In genomic region chr12:35846905-35847610, GRCm38 (mm10) we compare ENCODE assay signal across 9 mouse cellular contexts.
DNase-seq lines count a peak whose midpoint lies in the region; ATAC-seq and TF ChIP-seq lines count a peak whose summit lies in the region.
"Had no signal": no experiment of that assay in that cellular context is flagged by ENCODE, and none has a peak within 500 bp of the region (broad histone marks: within the 10 kb centered on the region; RNA-seq: fewer than 3 reads in every experiment).

No protein-coding gene starts in this region.

- H3K27me3 ChIP-seq in embryonic facial prominence, embryonic 14.5 days (replicated peaks; ENCODE audit: control insufficient read depth, insufficient read depth, low read length) = no peaks in the 10 kb centered on the region
- no peaks in the 10 kb centered on the region for H3K27me3 ChIP-seq in limb, embryonic 15.5 days
- H3K27me3 ChIP-seq: liver, embryonic 13.5 days; neural tube, embryonic 15.5 days had no signal

- H3K4me2 ChIP-seq in embryonic facial prominence, embryonic 14.5 days (ENCODE audit: low read depth, low read length) = no peak overlapping the region
- no peak overlapping the region for H3K4me2 ChIP-seq in limb, embryonic 15.5 days
- H3K4me2 ChIP-seq: liver, embryonic 13.5 days; neural tube, embryonic 15.5 days had no signal

- peak; percentile 27 to 37 for DNase-seq in layer of hippocampus, adult 2 months (ENCODE audit: low spot score in 2 of 2)
- no peak for DNase-seq in layer of hippocampus, postnatal 36 days
- DNase-seq in embryonic facial prominence, embryonic 14.5 days (ENCODE audit: low spot score) = peak; percentile 97
- peak; percentile 19 for DNase-seq in heart, postnatal 25 days (ENCODE audit: low spot score)
- no peak for DNase-seq in thymus, postnatal 10 days (ENCODE audit: low spot score in 2 of 2)
- DNase-seq: liver, embryonic 13.5 days had no signal

- ATAC-seq in embryonic facial prominence, embryonic 14.5 days (ENCODE audit: low read depth) = peak; percentile 57
- ATAC-seq in limb, embryonic 15.5 days (ENCODE audit: insufficient number of reproducible peaks, low FRiP score, low TSS enrichment, low read depth) = peak; percentile 58; the same call in 1 of the 2 replicates
- ATAC-seq in CD4-positive, CD25-positive, alpha-beta regulatory T cell, adult 4 months = no peak

- H3K36me3 ChIP-seq in embryonic facial prominence, embryonic 14.5 days (ENCODE audit: control insufficient read depth, insufficient read depth, low read length) = no peaks in the 10 kb centered on the region
- H3K36me3 ChIP-seq in limb, embryonic 15.5 days = no peaks in the 10 kb centered on the region
- H3K36me3 ChIP-seq: liver, embryonic 13.5 days; neural tube, embryonic 15.5 days had no signal

- no peak overlapping the region for H3K4me3 ChIP-seq in layer of hippocampus, adult 2 months
- H3K4me3 ChIP-seq in embryonic facial prominence, embryonic 14.5 days (ENCODE audit: low read depth, low read length) = no peak overlapping the region
- no peak overlapping the region for H3K4me3 ChIP-seq in limb, embryonic 15.5 days
- H3K4me3 ChIP-seq: liver, embryonic 13.5 days; neural tube, embryonic 15.5 days had no signal

- no peaks in the 10 kb centered on the region for H3K9me3 ChIP-seq in embryonic facial prominence, embryonic 14.5 days (ENCODE audit: control insufficient read depth, low read length)
- H3K9me3 ChIP-seq in limb, embryonic 15.5 days = no peaks in the 10 kb centered on the region
- H3K9me3 ChIP-seq: liver, embryonic 13.5 days; neural tube, embryonic 15.5 days had no signal

- peaks cover 12% of the 10 kb centered on the region; the same call in 1 of the 2 replicates for H3K4me1 ChIP-seq in embryonic facial prominence, embryonic 14.5 days (ENCODE audit: control insufficient read depth, insufficient read depth, low read length)
- H3K4me1 ChIP-seq in limb, embryonic 15.5 days = 0 out of 2 replicates have a peak, but pooled peaks cover 4% of the 10 kb centered on the region
- H3K4me1 ChIP-seq: liver, embryonic 13.5 days; neural tube, embryonic 15.5 days had no signal

- intact Hi-C loops in heart, postnatal 25 days (cut with DNase I) = no loop called here

- TF ChIP-seq CTCF in layer of hippocampus, adult 2 months (conservative IDR thresholded peaks at IDR 0.05) = no peak

- 34% methylated on average over 5 of the region's 5 CpGs for WGBS in embryonic facial prominence, embryonic 14.5 days
- 45% methylated on average over 5 of the region's 5 CpGs for WGBS in limb, embryonic 15.5 days

- H3K9ac ChIP-seq in embryonic facial prominence, embryonic 14.5 days (ENCODE audit: low read depth, low read length) = no peak overlapping the region
- no peak overlapping the region for H3K9ac ChIP-seq in limb, embryonic 15.5 days
- H3K9ac ChIP-seq: liver, embryonic 13.5 days; neural tube, embryonic 15.5 days had no signal

- peak overlapping the region; percentile 53; the same call in 1 of the 2 replicates for H3K27ac ChIP-seq in layer of hippocampus, adult 2 months
- H3K27ac ChIP-seq in embryonic facial prominence, embryonic 14.5 days (replicated peaks; ENCODE audit: low read depth, low read length) = no peak overlapping the region; the same call in 1 of the 2 replicates
- H3K27ac ChIP-seq in limb, embryonic 15.5 days = peak overlapping the region; percentile 61
- H3K27ac ChIP-seq: liver, embryonic 13.5 days; neural tube, embryonic 15.5 days had no signal

Comparison
In these comparisons a context has a peak if more than half of its experiments do, and no peak if none do; other contexts are left out.
1. DNase-seq: peak in layer of hippocampus, adult 2 months (2 of 2), embryonic facial prominence, embryonic 14.5 days (single experiment) and heart, postnatal 25 days (single experiment); none in layer of hippocampus, postnatal 36 days (0 of 2) and thymus, postnatal 10 days (0 of 2).